18 mouse cellular contexts compared by ENCODE assay signal in genomic region chr4:107617596-107618230, GRCm38 (mm10).
DNase-seq lines count a peak whose midpoint lies in the region; ATAC-seq and TF ChIP-seq lines count a peak whose summit lies in the region.
"Had no signal": no experiment of that assay in that cellular context is flagged by ENCODE, and none has a peak within 500 bp of the region (broad histone marks: within the 10 kb centered on the region; RNA-seq: fewer than 3 reads in every experiment).

No protein-coding gene starts in this region.

- H3K27ac ChIP-seq in liver, postnatal 0 days (ENCODE audit: low read depth) = no peak overlapping the region
- no peak overlapping the region for H3K27ac ChIP-seq in liver, embryonic 12.5 days
- H3K27ac ChIP-seq in intestine, embryonic 15.5 days = no peak overlapping the region
- H3K27ac ChIP-seq: forebrain, embryonic 13.5 days; hindbrain, embryonic 15.5 days; limb, embryonic 13.5 days; neural tube, embryonic 12.5 days; stomach, embryonic 15.5 days had no signal

- peaks cover 3% of the 10 kb centered on the region; the same call in 1 of the 2 replicates for H3K4me1 ChIP-seq in liver, postnatal 0 days (ENCODE audit: insufficient read depth)
- no peaks in the 10 kb centered on the region for H3K4me1 ChIP-seq in liver, embryonic 12.5 days
- no peaks in the 10 kb centered on the region for H3K4me1 ChIP-seq in intestine, embryonic 15.5 days (replicated peaks)
- H3K4me1 ChIP-seq: forebrain, embryonic 13.5 days; stomach, embryonic 15.5 days had no signal

- no peak for TF ChIP-seq EP300 in liver, postnatal 0 days (IDR thresholded peaks at IDR 0.05; ENCODE audit: low read depth)

- no peaks in the 10 kb centered on the region for H3K27me3 ChIP-seq in liver, postnatal 0 days (ENCODE audit: insufficient read depth, low read length)
- peaks cover 24% of the 10 kb centered on the region for H3K27me3 ChIP-seq in liver, embryonic 12.5 days (replicated peaks)
- H3K27me3 ChIP-seq in intestine, embryonic 15.5 days (replicated peaks) = no peaks in the 10 kb centered on the region
- H3K27me3 ChIP-seq: forebrain, embryonic 13.5 days; hindbrain, embryonic 15.5 days; limb, embryonic 13.5 days; neural tube, embryonic 12.5 days; stomach, embryonic 15.5 days had no signal

- TF ChIP-seq CTCF in liver, postnatal 0 days (IDR thresholded peaks at IDR 0.05; ENCODE audit: low read depth) = no peak

- H3K4me2 ChIP-seq in liver, postnatal 0 days (ENCODE audit: low read depth, low read length) = no peak overlapping the region
- H3K4me2 ChIP-seq in liver, embryonic 12.5 days = no peak overlapping the region
- H3K4me2 ChIP-seq in intestine, embryonic 15.5 days (replicated peaks) = no peak overlapping the region
- H3K4me2 ChIP-seq: forebrain, embryonic 13.5 days; hindbrain, embryonic 15.5 days; limb, embryonic 13.5 days; neural tube, embryonic 12.5 days; stomach, embryonic 15.5 days had no signal

- DNase-seq in adrenal gland, postnatal 10 days = peak; percentile 42
- no peak for DNase-seq in adrenal gland, adult (ENCODE audit: inconsistent age in 2 of 2, low spot score in 1 of 2)
- peak; percentile 31 for DNase-seq in liver, postnatal 0 days
- DNase-seq in kidney, postnatal 25 days = peak; percentile 36 to 64
- DNase-seq in yolk sac, embryonic 10.5 days (ENCODE audit: low spot score) = peak; percentile 37
- no peak for DNase-seq in T-cell, adult 2 months (ENCODE audit: low spot score)
- DNase-seq: cerebellum, adult 9-11 months; gastrocnemius, postnatal 25 days; heart, postnatal 14 days; spleen, adult 18-20 months had no signal

- peak; percentile 67 for ATAC-seq in liver, postnatal 0 days
- no peak for ATAC-seq in liver, embryonic 12.5 days
- no peak for ATAC-seq in intestine, embryonic 15.5 days
- ATAC-seq: forebrain, embryonic 13.5 days; intestine, postnatal 0 days had no signal

- H3K36me3 ChIP-seq in liver, postnatal 0 days (replicated peaks; ENCODE audit: insufficient read depth, low read length) = no peaks in the 10 kb centered on the region
- H3K36me3 ChIP-seq in liver, embryonic 12.5 days = no peaks in the 10 kb centered on the region
- no peaks in the 10 kb centered on the region for H3K36me3 ChIP-seq in intestine, embryonic 15.5 days
- H3K36me3 ChIP-seq: hindbrain, embryonic 15.5 days; limb, embryonic 13.5 days; neural tube, embryonic 12.5 days; stomach, embryonic 15.5 days had no signal

- no peaks in the 10 kb centered on the region for H3K9me3 ChIP-seq in liver, postnatal 0 days (ENCODE audit: low read length)
- H3K9me3 ChIP-seq in liver, embryonic 12.5 days (replicated peaks) = no peaks in the 10 kb centered on the region
- no peaks in the 10 kb centered on the region for H3K9me3 ChIP-seq in intestine, embryonic 15.5 days
- H3K9me3 ChIP-seq: forebrain, embryonic 13.5 days; hindbrain, embryonic 15.5 days; limb, embryonic 13.5 days; neural tube, embryonic 12.5 days; stomach, embryonic 15.5 days had no signal

- 53% methylated on average over 6 of the region's 6 CpGs for WGBS in liver, postnatal 0 days (ENCODE audit: insufficient replicate concordance)
- WGBS in liver, embryonic 12.5 days (ENCODE audit: insufficient replicate concordance) = 52% methylated on average over 5 of the region's 6 CpGs
- 60% methylated on average over 6 of the region's 6 CpGs for WGBS in intestine, embryonic 15.5 days

- H3K4me3 ChIP-seq in liver, postnatal 0 days (ENCODE audit: low read depth, low read length) = no peak overlapping the region
- no peak overlapping the region for H3K4me3 ChIP-seq in liver, embryonic 12.5 days
- H3K4me3 ChIP-seq in intestine, embryonic 15.5 days (replicated peaks) = no peak overlapping the region
- H3K4me3 ChIP-seq: forebrain, embryonic 13.5 days; hindbrain, embryonic 15.5 days; limb, embryonic 13.5 days; neural tube, embryonic 12.5 days; stomach, embryonic 15.5 days had no signal

- H3K9ac ChIP-seq in liver, postnatal 0 days (replicated peaks) = no peak overlapping the region
- no peak overlapping the region for H3K9ac ChIP-seq in liver, embryonic 12.5 days
- no peak overlapping the region for H3K9ac ChIP-seq in intestine, embryonic 15.5 days
- H3K9ac ChIP-seq: forebrain, embryonic 13.5 days; hindbrain, embryonic 15.5 days; limb, embryonic 13.5 days; neural tube, embryonic 12.5 days; stomach, embryonic 15.5 days had no signal

Comparison
In these comparisons a context has a peak if more than half of its experiments do, and no peak if none do; other contexts are left out.
1. DNase-seq: peak in adrenal gland, postnatal 10 days (single experiment), liver, postnatal 0 days (single experiment), kidney, postnatal 25 days (2 of 2) and yolk sac, embryonic 10.5 days (single experiment); none in adrenal gland, adult (0 of 2) and T-cell, adult 2 months (single experiment).